Mouse (Mus musculus) T-helper 17 cell (primary cell): ENCODE data around the gene Parpbp.

Experiments
- in situ Hi-C, 2 experiments: fragments of 300-600 bp; cut with MboI, MseI; formaldehyde crosslinking; loops; 1 replicate in 1 of 2; 2 replicates in 1 of 2; pipeline ENCODE4 v1.15.1; 2025; ENCODE audit warnings: high pct_unique_total_duplicates in 2 of 2

The Parpbp gene

DNA sequence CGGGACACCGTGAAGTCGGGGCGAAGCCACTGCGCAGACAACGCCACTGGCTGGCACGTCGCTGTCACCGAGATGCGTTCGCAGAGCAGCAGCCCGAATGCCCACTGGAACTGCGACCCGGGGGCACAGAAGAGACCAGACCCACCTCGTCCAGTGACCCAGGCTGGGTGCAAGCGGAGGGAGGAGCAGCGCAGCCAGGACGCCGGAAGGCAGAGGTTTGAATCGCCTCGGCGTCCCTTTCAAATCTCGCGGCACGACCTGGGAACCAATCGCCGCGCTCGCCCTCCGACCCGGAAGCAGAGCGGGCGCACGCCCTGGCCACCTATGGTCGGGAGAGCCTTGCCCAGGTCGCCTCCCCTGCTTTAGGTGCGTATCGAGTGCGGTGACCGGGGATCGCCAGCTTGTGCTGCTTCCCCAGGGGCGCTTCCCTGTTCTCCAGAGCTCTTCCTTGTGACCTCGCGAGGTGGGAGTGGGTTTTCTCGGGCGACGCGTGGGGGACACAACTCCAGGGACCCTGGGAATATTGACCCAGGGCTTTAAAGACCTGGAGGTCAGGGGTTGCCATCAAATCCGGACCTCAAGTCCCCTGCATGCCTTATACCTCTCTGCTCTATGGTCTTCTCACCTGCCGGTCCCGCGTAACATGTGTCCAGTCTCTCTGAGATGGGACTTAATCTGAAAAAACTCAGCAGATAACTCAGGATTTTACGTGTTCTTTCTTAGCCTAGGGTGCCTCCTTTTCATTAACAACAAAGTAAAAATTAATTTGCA lies at the start of gene Parpbp, which contains the start of gene Nup37:
TSS of gene Parpbp (minus strand) at position 235 of the 771 bp plus-strand sequence.
TSS of gene Nup37 (plus strand) at position 286 of the 771 bp plus-strand sequence.
- in situ Hi-C loops: loop anchor here in 1 of 2 experiments (5.0 kb wide), 1 partner anchor 50 kb away; no protein-coding TSS in a partner anchor

DNA sequence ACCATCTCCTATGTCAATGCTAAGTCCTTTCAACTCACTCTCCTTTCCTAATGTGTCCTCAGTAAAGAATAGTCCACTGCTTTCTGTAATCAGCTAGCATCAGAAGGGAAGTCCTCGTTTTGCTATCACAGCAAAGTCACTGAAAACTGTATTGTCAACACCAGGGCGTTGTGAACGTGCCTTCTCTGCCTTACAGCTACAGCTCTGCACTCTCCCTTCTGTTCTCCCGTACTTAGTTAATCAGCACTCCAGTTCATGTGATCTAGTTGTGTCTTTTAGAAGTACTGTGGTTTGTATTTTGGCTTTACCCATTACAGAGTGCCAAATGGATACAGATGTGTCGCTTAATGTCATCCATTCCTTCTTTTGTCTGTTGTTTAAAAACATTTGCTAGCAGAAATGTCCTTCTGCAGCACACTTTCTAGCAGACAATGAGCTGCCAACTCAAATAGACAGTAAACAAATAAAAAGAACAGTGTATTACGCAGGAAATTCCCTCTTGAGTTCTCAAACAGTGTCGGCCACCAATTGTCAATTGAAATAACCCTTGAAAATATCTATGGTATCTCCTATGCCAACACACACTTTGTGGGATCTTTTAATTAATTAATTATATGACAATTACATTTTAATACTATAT lies 20.8 kb upstream of the Parpbp start:
- in situ Hi-C loops: no loop called here

DNA sequence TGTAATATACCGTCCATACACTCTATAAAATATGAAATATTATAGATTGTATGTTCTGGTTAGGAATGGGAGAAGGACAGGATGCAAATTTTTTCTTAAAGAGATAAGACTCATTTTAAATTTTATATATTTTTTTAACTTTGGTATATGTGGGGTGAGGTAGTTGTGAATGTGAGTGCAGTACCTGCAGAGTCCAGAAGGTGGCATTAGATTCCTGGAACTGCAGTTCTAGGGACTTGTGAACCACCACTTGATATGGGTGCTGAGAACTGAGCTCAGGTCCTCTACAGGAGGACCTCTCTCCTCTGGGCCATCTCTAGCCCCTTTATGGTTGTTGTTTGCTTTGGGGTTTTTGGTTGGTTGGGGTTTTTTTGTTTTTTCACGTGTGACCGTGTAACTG lies 19.4 kb upstream of the Parpbp start:
- in situ Hi-C loops: no loop called here

DNA sequence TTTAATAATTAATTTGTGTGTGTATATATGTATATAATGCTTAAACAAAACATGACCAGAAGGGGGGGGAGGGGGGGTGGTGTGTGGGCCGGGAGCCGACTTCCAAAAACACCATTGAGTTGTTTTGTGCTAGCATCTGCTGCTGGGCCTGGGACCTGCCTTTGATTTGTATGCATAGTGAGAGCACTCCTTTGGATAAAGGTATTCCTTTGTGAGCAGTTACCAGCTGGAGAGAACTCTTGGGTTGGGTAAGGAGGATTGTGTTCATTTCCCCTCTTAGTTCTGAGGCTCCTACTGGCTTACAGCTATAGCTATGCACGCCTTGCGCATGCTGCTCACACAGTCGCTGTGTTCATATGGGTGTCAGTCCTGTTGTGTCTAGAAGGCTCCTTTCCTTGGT lies 15.9 kb upstream of the Parpbp start:
- in situ Hi-C loops: no loop called here

GRCm38 (mm10) chr10:88162096-88162495 lies 15.4 kb upstream of the Parpbp start:
- in situ Hi-C loops: no loop called here

- in situ Hi-C loops: no loop called here
These were observed 4.9 kb upstream of the Parpbp start for GRCm38 (mm10) chr10:88151658-88152057.

GRCm38 (mm10) chr10:88150381-88150780 lies 3.6 kb upstream of the Parpbp start:
- in situ Hi-C loops: no loop called here

- in situ Hi-C loops: loop anchor here in 1 of 2 experiments (5.0 kb wide), 1 partner anchor 51 kb away; no protein-coding TSS in a partner anchor
These were observed 554 bp downstream of the Parpbp start for GRCm38 (mm10) chr10:88146187-88146586.

DNA sequence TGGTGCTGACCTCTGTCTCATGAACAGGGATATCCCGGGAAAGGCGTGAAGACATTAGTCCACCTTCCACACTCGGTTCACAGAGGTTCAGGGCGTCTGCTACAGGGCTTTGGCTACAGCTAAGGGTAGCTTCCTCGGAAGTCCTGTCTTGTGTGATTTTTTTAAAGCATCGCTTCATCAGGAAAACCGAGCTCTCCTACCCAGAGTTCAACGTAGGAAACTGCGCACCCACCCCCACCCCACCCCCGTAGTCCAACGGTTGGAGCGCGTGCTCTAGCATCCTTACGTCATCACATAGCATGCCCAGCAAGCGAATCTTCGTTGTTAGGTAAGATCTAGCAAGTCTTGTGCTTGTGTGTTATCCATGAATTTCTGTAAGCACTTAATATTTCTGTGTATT lies 11.1 kb downstream of the Parpbp start:
- in situ Hi-C loops: no loop called here

- in situ Hi-C loops: loop anchor here in 1 of 2 experiments (25.0 kb wide), 1 partner anchor 557 kb away; no protein-coding TSS in a partner anchor
These were observed 27.0 kb downstream of the Parpbp start for GRCm38 (mm10) chr10:88119721-88120120.

DNA sequence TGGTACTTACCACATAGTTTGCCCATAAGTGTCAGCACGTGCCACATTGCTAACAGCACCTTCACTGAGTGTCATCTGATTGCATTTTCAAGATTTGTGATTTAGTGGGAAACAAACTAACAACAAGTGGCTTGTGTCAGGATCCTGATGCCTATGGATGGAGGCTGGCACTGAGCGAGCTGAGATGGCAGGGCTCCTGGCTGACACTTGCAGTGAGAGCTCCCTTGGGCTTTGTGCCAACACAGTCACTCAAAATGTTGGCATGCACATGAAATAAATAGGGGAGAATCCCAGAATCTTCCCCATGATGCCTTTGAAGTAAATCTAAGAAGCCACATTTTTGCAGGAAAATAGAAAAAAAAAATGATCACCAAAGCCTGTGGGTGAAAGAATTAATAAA lies 33.5 kb downstream of the Parpbp start:
- in situ Hi-C loops: loop anchor here in 1 of 2 experiments (25.0 kb wide), 1 partner anchor 551 kb away; no protein-coding TSS in a partner anchor

DNA sequence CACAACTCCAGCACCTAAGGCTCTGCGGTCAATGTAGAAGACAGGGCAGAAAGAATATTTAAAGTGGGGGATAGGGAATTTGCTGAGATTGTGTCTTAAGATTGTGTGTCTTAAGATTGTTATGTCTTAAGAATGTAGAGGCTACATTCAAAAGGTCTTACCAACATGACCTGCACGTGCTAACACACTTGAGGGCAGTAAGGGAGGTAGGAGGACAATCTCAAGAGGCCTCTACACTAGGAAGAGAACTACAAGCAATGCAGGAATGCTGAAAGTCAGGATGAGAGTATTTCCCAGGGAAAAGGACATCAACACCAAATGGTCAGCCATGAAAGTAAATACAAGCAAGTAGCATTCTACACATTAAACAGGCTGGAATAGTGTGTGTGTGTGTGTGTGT lies 40.6 kb downstream of the Parpbp start:
- in situ Hi-C loops: loop anchor here in 1 of 2 experiments (25.0 kb wide), 1 partner anchor 544 kb away; no protein-coding TSS in a partner anchor

GRCm38 (mm10) chr10:88090772-88091171 lies 56.0 kb downstream of the Parpbp start, which contains the start of gene Pmch:
Pmch (plus strand) TSS chr10:88091072.
- in situ Hi-C loops: no loop called here

GRCm38 (mm10) chr10:88067377-88067776 lies 79.4 kb downstream of the Parpbp start:
- in situ Hi-C loops: no loop called here

GRCm38 (mm10) chr10:88064872-88065271 lies 81.9 kb downstream of the Parpbp start:
- in situ Hi-C loops: no loop called here

DNA sequence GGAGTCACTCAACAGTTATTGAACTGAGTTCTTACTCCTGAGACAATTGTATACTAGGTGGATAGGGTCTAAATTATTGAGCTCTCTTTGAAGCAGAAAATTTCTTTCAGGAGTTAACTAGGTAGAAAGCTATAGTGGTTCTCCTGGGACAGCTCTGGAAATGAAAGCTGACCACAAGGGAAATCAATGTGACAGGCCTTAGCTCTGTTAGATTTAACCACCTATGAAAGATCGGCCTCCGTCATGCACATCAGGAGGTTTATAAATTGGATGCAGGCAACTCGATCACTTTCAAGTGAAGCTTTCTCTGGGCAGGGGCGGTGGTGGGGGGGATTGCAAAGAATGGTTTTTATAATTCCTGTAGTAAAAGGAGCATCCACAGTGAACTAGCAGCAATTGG lies 83.3 kb downstream of the Parpbp start:
- in situ Hi-C loops: no loop called here

DNA sequence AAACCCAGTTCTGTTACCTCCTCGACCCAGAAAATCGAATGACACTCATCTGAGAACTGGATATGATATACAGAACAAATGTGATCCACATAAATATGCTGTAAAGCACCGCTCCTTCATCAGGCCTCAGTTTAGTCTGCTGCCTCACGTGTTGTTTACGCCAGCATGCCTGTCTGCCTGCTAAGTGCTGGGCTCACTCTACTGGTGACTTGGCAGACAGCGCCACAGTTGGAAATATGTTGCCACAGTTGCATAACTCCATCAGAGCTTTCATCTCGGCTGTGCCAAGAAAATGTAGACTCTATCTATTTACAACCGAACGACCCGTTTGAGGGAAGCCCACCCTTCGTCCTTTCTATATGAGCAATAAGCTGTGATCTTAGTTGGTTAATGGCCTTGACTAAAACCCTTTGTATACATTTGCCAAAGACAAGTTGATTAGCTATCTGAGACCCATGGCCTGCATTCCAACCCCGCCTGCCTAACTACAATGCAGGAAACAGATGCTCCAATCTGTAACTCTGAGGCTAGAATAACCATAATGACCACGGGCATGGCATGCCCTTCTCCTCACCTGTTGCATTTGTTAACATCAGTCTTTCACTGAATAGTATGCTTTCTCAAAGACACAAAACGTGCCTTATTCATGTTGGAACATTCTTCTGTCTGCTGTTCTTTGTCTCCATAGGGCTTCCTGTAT lies 89.6 kb downstream of the Parpbp start:
- in situ Hi-C loops: no loop called here

DNA sequence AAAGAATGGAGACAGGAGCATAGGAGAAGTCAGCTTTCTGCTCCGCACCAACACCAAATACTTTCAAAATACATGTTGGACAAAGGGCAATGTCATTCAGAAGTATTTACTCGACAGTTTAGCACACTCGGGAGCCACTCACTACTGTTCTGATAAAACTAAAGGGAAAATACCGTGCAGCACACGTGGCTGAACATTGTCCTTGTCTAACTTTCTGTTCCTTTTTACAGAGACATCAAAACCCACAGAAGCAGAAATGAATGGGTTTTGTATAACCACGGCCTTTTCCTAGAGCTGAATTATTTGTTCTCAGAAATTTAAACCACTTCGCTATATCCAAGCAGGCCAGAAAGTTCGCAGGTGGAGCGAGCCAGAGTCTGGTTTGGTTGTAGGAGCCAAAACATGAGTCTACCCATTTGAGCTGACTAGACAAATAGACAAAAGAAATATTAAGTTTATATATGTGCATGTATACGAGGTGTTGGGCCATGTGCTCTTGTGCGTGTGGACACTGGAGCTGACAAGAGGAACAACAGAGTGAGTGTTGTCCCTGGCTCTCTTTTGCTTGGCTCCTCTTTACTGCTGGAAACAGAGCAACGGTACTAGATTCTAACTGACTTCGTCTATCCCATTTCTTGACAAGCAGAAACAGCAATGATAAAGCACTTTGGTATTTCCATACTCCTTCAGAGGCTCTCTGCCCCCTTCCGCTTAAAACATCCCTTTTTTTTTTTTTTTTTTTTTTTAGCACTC lies 92.3 kb downstream of the Parpbp start:
- in situ Hi-C loops: no loop called here

- in situ Hi-C loops: loop anchor here in 1 of 2 experiments (10.0 kb wide), 1 partner anchor 1851 kb away; no protein-coding TSS in a partner anchor
These were observed 100.5 kb downstream of the Parpbp start for GRCm38 (mm10) chr10:88046098-88046771.

DNA sequence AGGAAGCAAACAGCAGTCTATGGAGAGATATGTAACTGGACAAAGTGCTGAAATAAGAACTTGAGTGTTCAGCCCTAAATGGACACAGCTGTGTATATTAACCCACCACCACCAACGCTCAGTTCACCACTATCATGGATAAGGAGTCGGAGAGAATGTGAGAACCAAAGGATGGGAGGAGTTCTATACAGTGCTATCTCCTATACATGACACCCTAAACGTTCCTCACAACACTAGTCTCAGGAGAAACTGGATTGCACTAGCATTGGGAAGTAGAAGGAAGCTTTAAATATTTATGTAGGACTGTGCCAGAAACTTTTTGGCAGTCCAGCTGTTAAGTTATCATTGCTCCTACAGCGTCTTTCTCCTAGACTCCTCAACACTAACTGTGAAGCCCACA lies 102.4 kb downstream of the Parpbp start:
- in situ Hi-C loops: loop anchor here in 1 of 2 experiments (10.0 kb wide), 1 partner anchor 1849 kb away; no protein-coding TSS in a partner anchor
